Mouse (Mus musculus) thymus, adult 2 months (tissue): ENCODE measurements around the gene Gm11985.

ENCODE experiments used
- CTCF ChIP-seq: fragments of 200-500 bp; IDR thresholded peaks from 2 replicates; pipeline ENCODE4 v1.5.1; 2012; ENCODE audit warnings: mild to moderate bottlenecking, control low read depth, low read length, moderate library complexity, borderline replicate concordance; ENCODE audit not compliant: control insufficient read depth, poor library complexity, insufficient read depth; ENCODE audit errors: extremely low read depth
- POLR2A ChIP-seq: fragments of 200-500 bp; IDR thresholded peaks from 2 replicates; pipeline ENCODE4 v1.6.1; 2012; ENCODE audit warnings: mild to moderate bottlenecking, low read length, control low read depth, moderate library complexity; ENCODE audit not compliant: control insufficient read depth, poor library complexity, insufficient read depth; ENCODE audit errors: extremely low read depth

DNA sequence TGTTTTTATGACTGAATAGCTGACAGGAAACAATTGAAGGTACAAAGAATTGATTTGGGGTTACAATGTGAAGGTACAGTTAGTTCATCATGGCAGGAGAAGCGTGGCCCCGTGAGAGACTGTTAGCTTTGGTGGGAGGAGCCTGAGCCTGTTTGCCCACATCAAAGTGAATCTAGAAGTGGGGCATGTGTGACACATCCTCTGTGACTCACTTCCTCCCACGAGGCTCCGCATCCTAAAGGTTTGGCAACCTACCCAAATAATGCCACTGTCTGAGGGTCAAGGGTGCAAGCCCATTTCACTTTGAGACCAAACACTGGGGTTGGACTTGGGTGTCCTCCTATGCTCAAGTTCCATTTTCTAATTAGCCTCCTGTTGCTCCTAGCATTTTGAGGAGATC, 43.1 kb downstream of the Gm11985 start:
- TF ChIP-seq POLR2A (no peak), CTCF (no peak)
